12 mouse cellular contexts compared by ENCODE assay signal in genomic region chr14:20447209-20447608, GRCm38 (mm10). TPM values are rescaled to one million over a fixed set of nuclear protein-coding genes. Genes with fewer than 3 reads are reported as not detected.
A peak's percentile ranks its signal among the peaks of the same experiment; 100 is the strongest.
DNase-seq lines count a peak whose midpoint lies in the region; ATAC-seq and TF ChIP-seq lines count a peak whose summit lies in the region.
"Had no signal": no experiment of that assay in that cellular context is flagged by ENCODE, and none has a peak within 500 bp of the region (broad histone marks: within the 10 kb centered on the region; RNA-seq: fewer than 3 reads in every experiment).

No protein-coding gene starts in this region.

- no peaks in the 10 kb centered on the region for H3K27me3 ChIP-seq in kidney, embryonic 15.5 days
- no peaks in the 10 kb centered on the region for H3K27me3 ChIP-seq in cerebellum, adult 2 months (ENCODE audit: control insufficient read depth, insufficient read depth, low read length)
- H3K27me3 ChIP-seq: heart, embryonic 13.5 days; hindbrain, embryonic 15.5 days; limb, embryonic 15.5 days had no signal

- DNase-seq in adrenal gland, postnatal 14 days = peak; percentile 10
- no peak for DNase-seq in adrenal gland, postnatal 4 days (ENCODE audit: low spot score in 2 of 2)
- DNase-seq in kidney, postnatal 10 days = peak; percentile 29
- DNase-seq in ES-E14 (ENCODE audit: low read depth, low spot score) = peak; percentile 45
- peak; percentile 27 to 46 for DNase-seq in left cerebral cortex, postnatal 36 days (ENCODE audit: low spot score in 2 of 2)
- no peak for DNase-seq in spleen, postnatal 10 days (ENCODE audit: low spot score in 2 of 2)
- DNase-seq in cerebellum, adult 2 months = no peak

- no peak for TF ChIP-seq CTCF in cerebellum, adult 2 months (IDR thresholded peaks at IDR 0.05; ENCODE audit: borderline replicate concordance, insufficient read depth, low read depth, low read length)

- WGBS in kidney, embryonic 15.5 days = 61% methylated on average over 12 of the region's 12 CpGs
- 15% methylated on average over 12 of the region's 12 CpGs for WGBS in cerebellum, adult 2 months

- intact Hi-C loops in left cerebral cortex, postnatal 36 days (cut with DNase I) = no loop called here

- no peak overlapping the region for H3K4me3 ChIP-seq in kidney, embryonic 15.5 days (replicated peaks)
- no peak overlapping the region for H3K4me3 ChIP-seq in ES-E14 (ENCODE audit: insufficient read depth in 1 of 2, low read depth in 1 of 2, low read length in 2 of 2, poor library complexity in 1 of 2, severe bottlenecking in 1 of 2)
- H3K4me3 ChIP-seq in cerebellum, adult 2 months (replicated peaks; ENCODE audit: insufficient read depth, low read depth, low read length) = no peak overlapping the region
- H3K4me3 ChIP-seq: heart, embryonic 13.5 days; hindbrain, embryonic 15.5 days; limb, embryonic 15.5 days had no signal

- no peak for ATAC-seq in kidney, embryonic 15.5 days (replicated peaks; ENCODE audit: low FRiP score)

- in situ Hi-C loops in ES-E14 (cut with MboI; ENCODE audit: low sequenced_read_pairs in 2 of 2, unreplicated experiment in 2 of 2) = no loop called here

- H3K9me3 ChIP-seq in kidney, embryonic 15.5 days (replicated peaks) = no peaks in the 10 kb centered on the region
- H3K9me3 ChIP-seq in ES-E14 (ENCODE audit: control insufficient read depth, insufficient read depth, low read depth, low read length) = no peaks in the 10 kb centered on the region
- H3K9me3 ChIP-seq: heart, embryonic 13.5 days; hindbrain, embryonic 15.5 days; limb, embryonic 15.5 days had no signal

- H3K27ac ChIP-seq in kidney, embryonic 15.5 days = no peak overlapping the region
- no peak overlapping the region for H3K27ac ChIP-seq in ES-E14 (ENCODE audit: insufficient read depth, low read depth, low read length, poor library complexity, severe bottlenecking)
- no peak overlapping the region for H3K27ac ChIP-seq in cerebellum, adult 2 months (ENCODE audit: insufficient read depth, low read length)
- H3K27ac ChIP-seq: heart, embryonic 13.5 days; hindbrain, embryonic 15.5 days; limb, embryonic 15.5 days had no signal

- H3K9ac ChIP-seq in kidney, embryonic 15.5 days = no peak overlapping the region
- H3K9ac ChIP-seq in ES-E14 (ENCODE audit: insufficient read depth, low read depth, low read length, poor library complexity, severe bottlenecking) = no peak overlapping the region
- H3K9ac ChIP-seq: heart, embryonic 13.5 days; hindbrain, embryonic 15.5 days; limb, embryonic 15.5 days had no signal

- no peak overlapping the region for H3K4me2 ChIP-seq in kidney, embryonic 15.5 days
- H3K4me2 ChIP-seq: heart, embryonic 13.5 days; hindbrain, embryonic 15.5 days; limb, embryonic 15.5 days had no signal

- TF ChIP-seq POLR2A in cerebellum, adult 2 months (IDR thresholded peaks at IDR 0.05; ENCODE audit: borderline replicate concordance, insufficient read depth, low read length) = no peak

- H3K36me3 ChIP-seq in kidney, embryonic 15.5 days = no peaks in the 10 kb centered on the region
- H3K36me3 ChIP-seq in ES-E14 (ENCODE audit: control insufficient read depth, insufficient read depth, low read length, poor library complexity, severe bottlenecking) = no peaks in the 10 kb centered on the region
- H3K36me3 ChIP-seq: heart, embryonic 13.5 days; hindbrain, embryonic 15.5 days; limb, embryonic 15.5 days had no signal

- H3K4me1 ChIP-seq in kidney, embryonic 15.5 days = no peaks in the 10 kb centered on the region
- H3K4me1 ChIP-seq in ES-E14 (ENCODE audit: control insufficient read depth in 2 of 2, insufficient read depth in 2 of 2, low read length in 2 of 2, poor library complexity in 1 of 2) = no peaks in the 10 kb centered on the region; a peak in 1 of 4 replicates
- H3K4me1 ChIP-seq in cerebellum, adult 2 months (ENCODE audit: control insufficient read depth, insufficient read depth, low read length) = no peaks in the 10 kb centered on the region
- H3K4me1 ChIP-seq: limb, embryonic 15.5 days had no signal

TF ChIP-seq in ES-E14, 5 proteins besides CTCF, POLR2A, EP300 and RAD21:
- TF ChIP-seq HCFC1 (IDR thresholded peaks at IDR 0.05; ENCODE audit: borderline replicate concordance, insufficient read depth, low read length) = no peak
- TF ChIP-seq CHD2 (IDR thresholded peaks at IDR 0.05; ENCODE audit: low read depth, low read length) = no peak
- no peak for TF ChIP-seq MAFK (IDR thresholded peaks at IDR 0.05; ENCODE audit: insufficient read depth, low read depth, low read length)
- no peak for TF ChIP-seq ZC3H11A (IDR thresholded peaks at IDR 0.05; ENCODE audit: borderline replicate concordance, low read depth, low read length)

RNA-seq across cellular contexts. Expression of gene Cfap70, which starts 4.8 kb away (rescaled TPM):
- total RNA-seq in adrenal gland, postnatal 14 days (2021) = 1.1 and 2.0 TPM in 2 replicates
- total RNA-seq in adrenal gland, postnatal 4 days (2021) = 1 to 10 TPM; 1.7 to 5.2 TPM
- 0.50 and 0.82 TPM in 2 replicates for polyA plus RNA-seq in kidney, embryonic 15.5 days (2015; fragmentation: Nextera tagmentation; extraction: Ambion mirVana)
- 0.36 and 0.58 TPM in 2 replicates for total RNA-seq in ES-E14 (2012; rRNA removed)
- 1 to 10 TPM in 1 of 2 experiments, under 1 TPM in 1; 0.57 to 2.6 TPM for total RNA-seq in left cerebral cortex, postnatal 36 days (2021)
- polyA plus RNA-seq in cerebellum, adult 2 months (2012; rRNA removed) = 0.38 and 0.76 TPM in 2 replicates
- total RNA-seq: megakaryocyte progenitor cell, adult 5-6 weeks had no signal

RNA-seq across cellular contexts. Expression of gene Anxa7, which starts 32.7 kb away (rescaled TPM):
- 67.7 and 72.5 TPM in 2 replicates for total RNA-seq in adrenal gland, postnatal 14 days (2021)
- total RNA-seq in adrenal gland, postnatal 4 days (2021) = 10 to 100 TPM; 81.0 to 81.8 TPM
- 38.3 and 39.9 TPM in 2 replicates for polyA plus RNA-seq in kidney, embryonic 15.5 days (2015; fragmentation: Nextera tagmentation; extraction: Ambion mirVana)
- 37.3 and 55.2 TPM in 2 replicates for total RNA-seq in ES-E14 (2012; rRNA removed)
- total RNA-seq in left cerebral cortex, postnatal 36 days (2021) = 10 to 100 TPM; 61.6 to 69.9 TPM
- 69.6 and 72.2 TPM in 2 replicates for polyA plus RNA-seq in cerebellum, adult 2 months (2012; rRNA removed)

RNA-seq across cellular contexts. Expression of gene Mss51, which starts 49.5 kb away (rescaled TPM):
- 0.74 and 1.1 TPM in 2 replicates for total RNA-seq in adrenal gland, postnatal 14 days (2021)
- 1 to 10 TPM; 2.2 to 2.6 TPM for total RNA-seq in adrenal gland, postnatal 4 days (2021)
- polyA plus RNA-seq in kidney, embryonic 15.5 days (2015; fragmentation: Nextera tagmentation; extraction: Ambion mirVana) = 0.63 and 1.0 TPM in 2 replicates
- total RNA-seq in ES-E14 (2012; rRNA removed) = 1.1 and 1.7 TPM in 2 replicates
- 1 to 10 TPM in 1 of 2 experiments, under 1 TPM in 1; 0.44 to 1.1 TPM for total RNA-seq in left cerebral cortex, postnatal 36 days (2021)
- 1.1 TPM in 2 replicates for polyA plus RNA-seq in cerebellum, adult 2 months (2012; rRNA removed)

RNA-seq across cellular contexts. Expression of gene Mrps16, which starts 53.8 kb away (rescaled TPM):
- total RNA-seq in adrenal gland, postnatal 14 days (2021) = 83.3 and 86.4 TPM in 2 replicates
- total RNA-seq in adrenal gland, postnatal 4 days (2021) = 10 to 100 TPM; 73.0 to 74.9 TPM
- polyA plus RNA-seq in kidney, embryonic 15.5 days (2015; fragmentation: Nextera tagmentation; extraction: Ambion mirVana) = 96.5 and 97.3 TPM in 2 replicates
- 95.4 and 96.3 TPM in 2 replicates for total RNA-seq in ES-E14 (2012; rRNA removed)
- 10 to 100 TPM; 31.7 to 31.9 TPM for total RNA-seq in left cerebral cortex, postnatal 36 days (2021)
- 52.8 and 53.5 TPM in 2 replicates for polyA plus RNA-seq in cerebellum, adult 2 months (2012; rRNA removed)

RNA-seq across cellular contexts. Expression of gene Dnajc9, which starts 58.5 kb away (rescaled TPM):
- total RNA-seq in adrenal gland, postnatal 14 days (2021) = 38.1 and 40.4 TPM in 2 replicates
- total RNA-seq in adrenal gland, postnatal 4 days (2021) = 10 to 100 TPM; 58.4 to 62.8 TPM
- polyA plus RNA-seq in kidney, embryonic 15.5 days (2015; fragmentation: Nextera tagmentation; extraction: Ambion mirVana) = 180 and 183 TPM in 2 replicates
- 54.4 and 72.4 TPM in 2 replicates for total RNA-seq in ES-E14 (2012; rRNA removed)
- total RNA-seq in left cerebral cortex, postnatal 36 days (2021) = 10 to 100 TPM; 24.7 to 25.1 TPM
- polyA plus RNA-seq in cerebellum, adult 2 months (2012; rRNA removed) = 55.9 and 57.7 TPM in 2 replicates

Comparison
In these comparisons a context has a peak if more than half of its experiments do, and no peak if none do; other contexts are left out.
1. DNase-seq: peak in adrenal gland, postnatal 14 days (single experiment), kidney, postnatal 10 days (single experiment), ES-E14 (single experiment) and left cerebral cortex, postnatal 36 days (2 of 2); none in adrenal gland, postnatal 4 days (0 of 2), spleen, postnatal 10 days (0 of 2) and cerebellum, adult 2 months (0 of 2).